Mouse (Mus musculus) kidney, adult 2 months (tissue): ENCODE data around the gene Trnp1. TPM values are rescaled to one million over a fixed set of nuclear protein-coding genes. Genes with fewer than 3 reads are reported as not detected.

Source experiments
- DNase-seq: peaks from one replicate; pipeline ENCODE4 v3.0.0; 2021
- H3K27ac ChIP-seq: fragments of 200-500 bp; 2 replicates; pipeline ENCODE4 v1.5.1; 2012; ENCODE audit warnings: low read depth, low read length, control low read depth, inconsistent platforms; ENCODE audit not compliant: insufficient read depth
- H3K27me3 ChIP-seq: fragments of 200-500 bp; replicated peaks from 2 replicates; pipeline ENCODE4 v1.6.1; 2012; ENCODE audit warnings: mild to moderate bottlenecking, moderate library complexity, low read length, inconsistent platforms; ENCODE audit not compliant: control insufficient read depth, insufficient read depth
- H3K36me3 ChIP-seq: fragments of 200-500 bp; 2 replicates; pipeline ENCODE4 v1.6.1; 2012; ENCODE audit warnings: mild to moderate bottlenecking, moderate library complexity, low read length, inconsistent platforms; ENCODE audit not compliant: control insufficient read depth, insufficient read depth
- H3K4me1 ChIP-seq: fragments of 200-500 bp; 2 replicates; pipeline ENCODE4 v1.6.1; 2011; ENCODE audit warnings: low read length; ENCODE audit not compliant: control insufficient read depth, insufficient read depth
- H3K4me3 ChIP-seq: fragments of 200-500 bp; 2 replicates; pipeline ENCODE4 v1.5.1; 2011; ENCODE audit warnings: mild to moderate bottlenecking, low read depth, low read length, control low read depth; ENCODE audit not compliant: insufficient read depth
- CTCF ChIP-seq: fragments of 200-500 bp; conservative IDR thresholded peaks from 2 replicates; pipeline ENCODE4 v1.5.1; 2011; ENCODE audit warnings: low read depth, mild to moderate bottlenecking, control low read depth, low read length, moderate library complexity, mixed read lengths; ENCODE audit not compliant: insufficient read depth, insufficient read length
- POLR2A ChIP-seq: fragments of 200-500 bp; IDR thresholded peaks from one replicate; pipeline ENCODE4 v1.6.1; 2011; ENCODE audit warnings: low read depth, low read length, control low read depth
- WGBS: fragments of 180-500 bp; shearing (Covaris S2); methylation state at CpG from one replicate; pipeline ENCODE4 v1.1.7; 2018; 5-methylcytosine and 5-hydroxymethylcytosine counted together
- polyA plus RNA-seq: library from polyadenylated mRNA; depleted of rRNA; stranded (reverse); fragments of >200 nt; gene quantifications from 2 replicates; pipeline ENCODE4 v1.2.3, GENCODE M21; 2012

Gene Trnp1
- polyA plus RNA-seq, 1 experiment = 0.97 TPM

DNA sequence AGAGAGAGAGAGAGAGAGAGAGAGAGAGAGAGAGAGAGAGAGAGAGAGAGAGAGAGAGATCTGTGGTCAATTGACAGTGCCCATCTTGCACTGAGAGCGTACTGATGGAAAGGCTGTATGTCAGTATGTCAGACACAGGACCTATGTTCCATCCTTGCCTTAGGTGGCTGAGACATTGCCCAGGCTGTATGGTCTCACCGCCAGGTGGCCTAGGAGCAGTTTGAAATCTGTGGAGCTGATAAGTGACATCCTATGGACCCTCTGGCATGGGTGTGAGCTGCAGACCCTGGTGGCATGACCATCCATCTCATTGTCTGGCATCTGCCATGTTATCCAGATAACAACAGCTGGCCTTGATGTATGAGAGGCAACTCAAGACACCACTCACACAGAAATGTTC, 24.5 kb downstream of the Trnp1 start:
- Histone ChIP-seq H3K4me1 (no peaks in the 10 kb centered on the region), H3K4me3 (no peak overlapping the region), H3K27me3 (no peaks in the 10 kb centered on the region), H3K36me3 (no peaks in the 10 kb centered on the region), H3K27ac (no peak overlapping the region)
- TF ChIP-seq POLR2A = no peak
- TF ChIP-seq CTCF = no peak; the same call in 1 of the 2 replicates
- DNase-seq = no peak
- 84% methylated on average over 2 of the region's 2 CpGs for WGBS

- H3K4me3 ChIP-seq = no peak overlapping the region
- H3K4me1 ChIP-seq = no peaks in the 10 kb centered on the region
- TF ChIP-seq CTCF (no peak), POLR2A (no peak)
- H3K27me3 ChIP-seq = no peaks in the 10 kb centered on the region
- 81% methylated on average over 7 of the region's 7 CpGs for WGBS
- DNase-seq = no peak
- H3K36me3 ChIP-seq = no peaks in the 10 kb centered on the region
- no peak overlapping the region for H3K27ac ChIP-seq
Observed at GRCm38 (mm10) chr4:133471135-133471821, 27.1 kb downstream of the Trnp1 start.

GRCm38 (mm10) chr4:133469122-133469521, 29.2 kb downstream of the Trnp1 start:
- WGBS = 32% methylated on average over 12 of the region's 12 CpGs
- H3K4me3 ChIP-seq = no peak overlapping the region
- no peak for TF ChIP-seq CTCF
- TF ChIP-seq POLR2A = no peak
- H3K27me3 ChIP-seq = no peaks in the 10 kb centered on the region
- no peaks in the 10 kb centered on the region for H3K36me3 ChIP-seq
- peak; percentile 40 for DNase-seq
- H3K27ac ChIP-seq = no peak overlapping the region
- H3K4me1 ChIP-seq = no peaks in the 10 kb centered on the region

GRCm38 (mm10) chr4:133468080-133468479, 30.3 kb downstream of the Trnp1 start:
- DNase-seq = peak; percentile 89
- TF ChIP-seq POLR2A (no peak), CTCF (no peak)
- no peaks in the 10 kb centered on the region for H3K36me3 ChIP-seq
- WGBS = 1% methylated on average over 27 of the region's 27 CpGs
- no peaks in the 10 kb centered on the region for H3K27me3 ChIP-seq
- H3K4me1 ChIP-seq = no peaks in the 10 kb centered on the region
- H3K4me3 ChIP-seq = peak overlapping the region; percentile 52
- no peak overlapping the region for H3K27ac ChIP-seq

DNA sequence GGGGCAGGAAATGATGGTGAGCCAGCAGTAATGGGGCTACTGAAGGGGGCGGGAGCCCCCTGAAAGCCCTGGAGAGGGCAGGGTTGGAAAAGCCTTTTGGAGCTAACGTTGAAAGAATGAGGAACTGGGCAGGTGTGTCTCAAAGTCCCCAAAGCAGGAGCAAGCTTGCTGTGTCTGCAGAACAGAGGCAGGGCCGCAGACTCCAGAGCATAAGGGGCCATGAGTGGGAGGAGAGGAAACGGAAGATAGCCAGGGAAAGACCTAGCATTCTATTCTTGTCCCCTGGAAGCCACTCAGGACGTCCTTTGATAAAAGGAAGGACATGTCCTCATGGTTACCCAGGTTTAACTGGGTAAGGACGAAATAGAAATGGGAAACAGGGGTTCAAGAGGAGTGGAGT, 35.2 kb downstream of the Trnp1 start:
- TF ChIP-seq CTCF = no peak
- TF ChIP-seq POLR2A = no peak

DNA sequence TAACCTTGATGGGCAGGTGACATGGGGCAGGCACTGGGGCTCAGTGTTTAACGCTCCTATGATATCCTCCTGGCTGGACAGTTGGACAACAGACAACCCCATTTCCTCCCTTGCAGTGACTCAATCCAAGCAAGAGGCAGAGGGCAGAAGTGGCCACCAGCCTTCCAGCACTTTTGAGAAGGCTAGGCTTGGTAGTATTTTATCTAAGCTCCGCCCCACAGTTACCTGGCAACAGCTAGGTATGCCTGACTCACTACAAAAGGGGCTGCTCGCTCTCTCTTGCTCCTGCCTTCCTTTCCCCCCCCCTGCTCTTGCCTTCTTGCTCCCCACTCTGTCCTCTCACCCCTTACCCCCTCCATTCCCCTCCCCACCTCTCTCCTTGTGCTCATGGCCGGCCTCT, 37.0 kb downstream of the Trnp1 start:
- no peaks in the 10 kb centered on the region for H3K27me3 ChIP-seq
- no peak overlapping the region for H3K27ac ChIP-seq
- no peaks in the 10 kb centered on the region for H3K4me1 ChIP-seq
- no peaks in the 10 kb centered on the region for H3K36me3 ChIP-seq
- 85% methylated on average over 4 of the region's 4 CpGs for WGBS
- no peak overlapping the region for H3K4me3 ChIP-seq
- DNase-seq = no peak
- TF ChIP-seq CTCF (no peak), POLR2A (no peak)

More for the DNA sequence above, 35.2 kb downstream of the Trnp1 start:
- no peaks in the 10 kb centered on the region for H3K27me3 ChIP-seq
- H3K4me1 ChIP-seq = no peaks in the 10 kb centered on the region
- H3K36me3 ChIP-seq = no peaks in the 10 kb centered on the region
- 46% methylated on average over 6 of the region's 6 CpGs for WGBS
- DNase-seq = peak; percentile 24
- H3K4me3 ChIP-seq = no peak overlapping the region
- H3K27ac ChIP-seq = no peak overlapping the region

DNA sequence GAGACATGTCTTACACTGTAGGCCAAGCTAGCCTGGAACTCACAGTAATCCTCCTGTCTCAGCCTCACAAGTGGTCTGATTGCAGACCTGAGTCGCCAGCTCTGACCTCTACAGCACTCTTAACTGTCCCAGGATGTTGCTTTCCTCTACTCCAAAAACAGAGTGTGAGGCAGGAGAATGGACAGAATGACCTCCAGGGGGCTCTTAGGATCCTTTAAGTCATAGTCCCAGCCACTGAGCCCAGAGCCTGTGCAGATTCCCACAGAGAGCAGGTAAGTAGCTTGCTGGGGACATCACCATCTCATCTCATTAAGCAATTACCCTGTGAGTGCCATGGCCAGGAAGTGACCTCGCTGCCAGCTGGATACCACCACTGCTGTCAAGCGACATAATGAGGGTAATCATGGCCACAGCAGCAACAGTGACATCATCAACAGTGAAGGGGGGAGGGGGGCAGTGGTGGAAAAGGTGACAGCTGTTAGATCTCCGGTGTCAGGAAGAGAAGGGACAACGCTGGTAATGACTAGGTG, 37.5 kb downstream of the Trnp1 start:
- Histone ChIP-seq H3K27ac (no peak overlapping the region), H3K4me3 (no peak overlapping the region), H3K4me1 (no peaks in the 10 kb centered on the region), H3K27me3 (no peaks in the 10 kb centered on the region), H3K36me3 (no peaks in the 10 kb centered on the region)
- WGBS = 60% methylated on average over 5 of the region's 5 CpGs
- TF ChIP-seq POLR2A (no peak), CTCF (no peak)
- no peak for DNase-seq
